Mouse (Mus musculus) liver, embryonic 14.5 days (tissue): ENCODE data around the gene Vwf. TPM values are rescaled to one million over a fixed set of nuclear protein-coding genes. Genes with fewer than 3 reads are reported as not detected.

Experiments
- ATAC-seq: fragments of 200-750 bp; cut with Nextera tagmentation; 2 replicates; pipeline ENCODE4 v1.8.0; 2017; ENCODE audit warnings: moderate number of reproducible peaks, mild to moderate bottlenecking, moderate library complexity; ENCODE audit not compliant: insufficient read depth
- DNase-seq, 3 experiments: peaks; one replicate each; pipeline ENCODE4 v3.0.0-alpha.2; 2012 to 2013; ENCODE audit warnings: low read depth in 3 of 3, low spot score in 3 of 3
- H3K27ac ChIP-seq: fragments of 300-500 bp; sonication (generic); 2 replicates; pipeline ENCODE4 v1.5.1; 2014; ENCODE audit warnings: moderate library complexity, mild to moderate bottlenecking, control low read depth, inconsistent platforms
- H3K27me3 ChIP-seq: fragments of 300-500 bp; sonication (generic); 2 replicates; pipeline ENCODE4 v1.6.1; 2014; ENCODE audit warnings: mild to moderate bottlenecking, low read length, moderate library complexity; ENCODE audit not compliant: control insufficient read depth, insufficient read depth
- H3K36me3 ChIP-seq: fragments of 300-500 bp; sonication (generic); replicated peaks from 2 replicates; pipeline ENCODE4 v1.6.1; 2014; ENCODE audit warnings: low read depth; ENCODE audit not compliant: control insufficient read depth, insufficient read depth
- H3K4me1 ChIP-seq, 2 experiments: fragments of 200-500 bp in 1 of 2; fragments of 300-500 bp in 1 of 2; sonication (generic) in 1 of 2; replicated peaks; 2 replicates each; pipeline ENCODE4 v1.6.1; 2012 to 2014; ENCODE audit warnings: antibody characterized with exemption in 1 of 2, inconsistent platforms in 1 of 2, low read length in 1 of 2; ENCODE audit not compliant: control insufficient read depth in 2 of 2, insufficient read depth in 2 of 2
- H3K4me2 ChIP-seq: fragments of 300-500 bp; sonication (generic); 2 replicates; pipeline ENCODE4 v1.6.1; 2014; ENCODE audit warnings: low read depth, mild to moderate bottlenecking, control low read depth, moderate library complexity
- H3K4me3 ChIP-seq, 2 experiments: fragments of 200-500 bp in 1 of 2; fragments of 300-500 bp in 1 of 2; sonication (generic) in 1 of 2; 2 replicates each; pipeline ENCODE4 v1.5.1; 2012 to 2014; ENCODE audit warnings: low read depth in 2 of 2, low read length in 2 of 2, mild to moderate bottlenecking in 2 of 2, control low read depth in 1 of 2, inconsistent platforms in 1 of 2, moderate library complexity in 1 of 2; ENCODE audit not compliant: insufficient read depth in 1 of 2
- H3K9ac ChIP-seq: fragments of 300-500 bp; sonication (generic); replicated peaks from 2 replicates; pipeline ENCODE4 v1.6.1; 2014; ENCODE audit warnings: mild to moderate bottlenecking, control low read depth, moderate library complexity
- H3K9me3 ChIP-seq: fragments of 300-500 bp; sonication (generic); 2 replicates; pipeline ENCODE4 v1.6.1; 2016; ENCODE audit warnings: low read length, mixed read lengths; ENCODE audit not compliant: control insufficient read depth
- CTCF ChIP-seq: IDR thresholded peaks from 2 replicates; pipeline ENCODE4 v1.5.1; 2016; ENCODE audit warnings: antibody characterized with exemption, low read depth, control low read depth
- EP300 ChIP-seq: IDR thresholded peaks from 2 replicates; pipeline ENCODE4 v1.6.1; 2016; ENCODE audit warnings: antibody characterized with exemption, low read depth
- WGBS: fragments of 180-500 bp; shearing (Covaris S2); extraction: QIAGEN DNeasy Blood & Tissue Kit; methylation state at CpG from one replicate; pipeline ENCODE4 v1.1.7; 2014; ENCODE audit not compliant: insufficient replicate concordance; 5-methylcytosine and 5-hydroxymethylcytosine counted together
- polyA plus RNA-seq, 2 experiments: library from polyadenylated mRNA; depleted of rRNA in 1 of 2; stranded (reverse) in 1 of 2; unstranded in 1 of 2; fragments of >200 nt; fragmentation: Nextera tagmentation in 1 of 2; extraction: Ambion mirVana in 1 of 2; gene quantifications; 2 replicates each; pipeline versions ENCODE4 v1.2.1 to v1.2.3; 2012 to 2014

Gene Vwf
- polyA plus RNA-seq, 2 experiments: 9.0 to 11.1 TPM

DNA sequence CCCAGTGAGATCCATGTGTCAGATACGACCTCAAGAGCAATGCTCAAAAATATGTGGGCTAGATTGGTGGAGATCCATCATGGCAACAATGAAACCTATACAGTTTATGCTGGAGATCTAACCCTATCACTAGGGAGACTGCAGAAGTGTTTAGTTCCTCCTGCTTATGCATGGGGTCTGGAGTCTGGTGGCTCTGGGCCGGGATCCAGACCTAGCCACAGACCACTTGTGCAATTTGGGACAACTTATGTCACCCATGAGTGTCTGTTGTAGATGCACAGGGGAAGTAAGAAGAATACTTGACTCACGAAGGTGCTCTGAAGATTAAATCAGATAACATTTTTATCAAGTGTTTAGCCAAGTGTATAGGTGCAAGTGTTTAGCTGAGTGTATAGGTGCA, 36.8 kb upstream of the Vwf start:
- peaks cover 6 to 33% of the 10 kb centered on the region in 2 experiments for H3K4me1 ChIP-seq
- no peak overlapping the region for H3K9ac ChIP-seq
- WGBS: 35% methylated on average over 3 of the region's 3 CpGs
- no peaks in the 10 kb centered on the region for H3K36me3 ChIP-seq
- no peak overlapping the region for H3K4me2 ChIP-seq
- DNase-seq: no peak
- TF ChIP-seq CTCF: no peak
- TF ChIP-seq EP300: no peak
- no peak for ATAC-seq
- no peak overlapping the region for H3K4me3 ChIP-seq
- H3K27ac ChIP-seq: no peak overlapping the region
- no peaks in the 10 kb centered on the region for H3K27me3 ChIP-seq
- no peaks in the 10 kb centered on the region for H3K9me3 ChIP-seq

DNA sequence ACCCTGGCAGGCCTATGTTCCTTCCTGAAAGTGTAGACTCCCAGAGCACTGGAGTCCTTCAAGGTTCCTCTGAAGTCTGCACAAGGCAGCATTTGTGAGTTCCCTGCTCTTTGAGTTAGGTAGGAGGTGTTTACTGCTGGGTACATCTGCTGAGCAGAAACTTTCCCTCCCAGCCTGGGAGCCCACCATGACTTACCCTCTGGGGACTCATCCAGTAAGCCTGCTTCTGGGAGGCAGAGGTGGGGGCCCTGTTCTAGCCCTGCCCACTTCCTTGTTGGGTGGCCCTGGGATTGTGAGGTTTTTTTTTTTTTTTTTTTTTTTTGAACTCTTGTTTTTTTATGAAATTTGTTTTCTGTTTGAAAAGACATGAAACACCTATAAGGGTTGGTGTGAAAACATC, 35.9 kb upstream of the Vwf start:
- H3K9ac ChIP-seq: no peak overlapping the region
- ATAC-seq: no peak
- H3K4me1 ChIP-seq: peaks cover 6 to 38% of the 10 kb centered on the region in 2 experiments
- no peaks in the 10 kb centered on the region for H3K27me3 ChIP-seq
- no peaks in the 10 kb centered on the region for H3K9me3 ChIP-seq
- H3K4me2 ChIP-seq: no peak overlapping the region
- H3K27ac ChIP-seq: no peak overlapping the region
- no peak overlapping the region for H3K4me3 ChIP-seq
- no peak for DNase-seq
- TF ChIP-seq CTCF (no peak), EP300 (no peak)
- no peaks in the 10 kb centered on the region for H3K36me3 ChIP-seq

DNA sequence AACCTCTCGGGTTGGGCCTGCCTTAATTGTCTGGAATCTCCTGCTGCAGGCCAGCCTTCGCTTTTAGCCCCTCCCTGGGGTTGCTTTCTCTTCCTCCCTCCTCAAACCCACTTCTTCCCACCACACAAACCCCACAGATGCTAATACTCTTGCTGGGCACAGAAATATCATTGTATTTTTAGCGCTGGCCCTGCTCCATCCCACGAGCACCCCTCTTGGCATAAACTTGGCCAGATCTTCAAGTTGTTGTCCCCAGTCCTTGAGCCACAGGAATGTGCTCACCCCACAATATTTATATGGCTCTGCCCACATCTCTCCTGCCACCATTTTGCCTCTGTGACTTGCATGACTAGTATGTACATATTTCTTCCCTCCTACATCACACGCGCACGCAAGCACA, 35.4 kb upstream of the Vwf start:
- TF ChIP-seq CTCF (no peak), EP300 (no peak)
- H3K4me3 ChIP-seq: no peak overlapping the region
- no peak overlapping the region for H3K4me2 ChIP-seq
- no peak for DNase-seq
- no peaks in the 10 kb centered on the region for H3K9me3 ChIP-seq
- peaks cover 6 to 40% of the 10 kb centered on the region in 2 experiments for H3K4me1 ChIP-seq
- no peak overlapping the region for H3K9ac ChIP-seq
- no peak for ATAC-seq
- H3K36me3 ChIP-seq: no peaks in the 10 kb centered on the region
- 67% methylated on average over 7 of the region's 7 CpGs for WGBS
- H3K27ac ChIP-seq: no peak overlapping the region
- H3K27me3 ChIP-seq: no peaks in the 10 kb centered on the region

DNA sequence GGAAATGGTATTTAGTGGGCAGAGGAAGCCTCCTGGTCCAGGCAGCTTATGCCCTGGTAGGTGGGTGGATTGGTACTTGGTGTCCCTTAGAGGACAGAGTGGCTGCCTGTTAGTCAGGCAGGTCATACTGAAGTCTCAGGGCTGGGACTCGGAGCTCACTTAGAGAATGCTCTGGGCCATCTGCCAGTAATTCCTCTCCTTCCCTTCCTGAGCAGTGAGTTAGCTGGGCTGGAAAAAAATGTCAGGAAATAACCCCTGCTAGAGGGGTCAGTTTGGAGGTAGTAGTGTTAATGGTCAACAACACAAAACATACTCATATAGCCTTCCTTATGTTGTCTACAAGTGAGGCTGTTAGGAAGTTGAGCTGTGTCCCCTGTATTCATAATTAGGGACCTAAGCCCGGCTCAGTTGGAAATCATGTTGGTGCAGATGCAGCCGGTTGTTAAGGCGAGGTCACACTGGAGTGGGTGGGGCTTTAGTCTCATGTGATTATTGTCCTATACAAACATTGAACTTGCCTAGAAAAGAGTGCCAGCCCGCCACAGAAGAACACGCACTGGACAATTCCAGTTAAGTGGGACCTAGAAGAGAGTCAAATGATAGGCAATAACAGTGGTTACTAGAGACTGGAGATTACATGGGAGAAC, 33.5 kb upstream of the Vwf start:
- no peaks in the 10 kb centered on the region for H3K36me3 ChIP-seq
- H3K27ac ChIP-seq: no peak overlapping the region
- H3K9me3 ChIP-seq: no peaks in the 10 kb centered on the region
- peak in 1 of 3 experiments; percentile 27 for DNase-seq
- no peak overlapping the region for H3K9ac ChIP-seq
- TF ChIP-seq EP300: no peak
- TF ChIP-seq CTCF: no peak
- WGBS: 8% methylated on average over 6 of the region's 6 CpGs
- H3K4me1 ChIP-seq: peaks cover 6 to 45% of the 10 kb centered on the region in 2 experiments
- H3K27me3 ChIP-seq: no peaks in the 10 kb centered on the region
- no peak overlapping the region for H3K4me2 ChIP-seq
- ATAC-seq: peak; percentile 25; the same call in 1 of the 2 replicates
- no peak overlapping the region for H3K4me3 ChIP-seq

DNA sequence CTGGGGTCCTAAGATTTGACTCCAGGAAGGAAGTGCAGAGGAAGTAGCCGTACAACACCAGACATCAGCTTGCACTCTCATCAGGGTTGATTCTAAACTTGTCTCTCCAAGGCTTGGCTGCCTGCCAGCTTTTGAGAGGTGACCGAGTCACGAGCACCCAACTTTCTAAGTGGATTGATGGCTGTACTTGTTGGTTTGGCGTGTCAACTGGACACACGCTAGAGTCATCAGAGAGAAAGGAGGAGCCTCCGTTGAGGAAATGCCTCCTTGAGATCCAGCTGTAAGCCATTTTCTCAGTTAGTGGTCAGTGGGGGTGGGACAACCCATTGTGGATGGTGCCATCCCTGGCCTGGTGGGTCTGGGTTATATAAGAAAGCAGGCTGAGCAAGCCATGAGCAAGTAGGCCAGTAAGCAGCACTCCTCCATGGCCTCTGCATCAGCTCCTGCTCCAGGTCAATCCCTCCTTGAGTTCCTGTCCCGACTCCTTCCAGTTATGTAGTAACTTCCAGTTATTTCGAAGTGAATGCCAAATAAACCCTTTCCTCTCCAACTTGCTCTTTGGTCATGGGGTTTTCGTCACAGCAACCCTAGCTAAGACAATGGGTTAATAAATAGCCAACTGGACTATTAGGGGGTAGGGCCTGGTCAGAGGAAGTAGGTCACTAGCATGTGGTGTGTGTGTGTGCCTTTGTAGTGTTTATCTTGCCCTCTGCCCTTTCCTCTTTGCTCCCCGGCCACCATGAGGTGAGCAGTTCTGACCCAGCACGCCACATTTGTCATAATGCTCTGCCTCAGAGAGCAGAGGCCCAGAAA, 30.9 kb upstream of the Vwf start:
- TF ChIP-seq EP300 (no peak), CTCF (no peak)
- Histone ChIP-seq H3K27me3 (no peaks in the 10 kb centered on the region), H3K4me3 (no peak overlapping the region)

More for the DNA sequence above, 30.9 kb upstream of the Vwf start:
- no peaks in the 10 kb centered on the region for H3K9me3 ChIP-seq
- no peak overlapping the region for H3K4me2 ChIP-seq
- DNase-seq (peak in 1 of 3 experiments; percentile 31), ATAC-seq (peak; percentile 76)
- WGBS: 48% methylated on average over 11 of the region's 11 CpGs
- no peak overlapping the region for H3K9ac ChIP-seq
- no peak overlapping the region for H3K27ac ChIP-seq
- peaks cover 6 to 42% of the 10 kb centered on the region in 2 experiments for H3K4me1 ChIP-seq
- H3K36me3 ChIP-seq: no peaks in the 10 kb centered on the region
